Mouse (Mus musculus) left cerebral cortex, postnatal 36 days (tissue): ENCODE measurements around the gene Crhr1. TPM values are rescaled to one million over a fixed set of nuclear protein-coding genes. Genes with fewer than 3 reads are reported as not detected.
A peak's percentile ranks its signal among the peaks of the same experiment; 100 is the strongest.

ENCODE experiments used
- DNase-seq, 2 experiments: peaks; one replicate each; pipeline ENCODE4 v3.0.0; 2021 to 2022; ENCODE audit warnings: low spot score in 2 of 2, mixed read lengths in 1 of 2
- intact Hi-C: fragments of 180-260 bp; cut with DNase I; formaldehyde crosslinking; loops from one replicate; pipeline ENCODE4 v1.15.1; 2025
- total RNA-seq, 2 experiments: library from RNA; stranded (reverse); gene quantifications; 2 replicates each; pipeline ENCODE4 v1.2.3; 2021

Gene Crhr1
- total RNA-seq, 2 experiments from 2014 or later: 29.9 to 31.5 TPM

DNA sequence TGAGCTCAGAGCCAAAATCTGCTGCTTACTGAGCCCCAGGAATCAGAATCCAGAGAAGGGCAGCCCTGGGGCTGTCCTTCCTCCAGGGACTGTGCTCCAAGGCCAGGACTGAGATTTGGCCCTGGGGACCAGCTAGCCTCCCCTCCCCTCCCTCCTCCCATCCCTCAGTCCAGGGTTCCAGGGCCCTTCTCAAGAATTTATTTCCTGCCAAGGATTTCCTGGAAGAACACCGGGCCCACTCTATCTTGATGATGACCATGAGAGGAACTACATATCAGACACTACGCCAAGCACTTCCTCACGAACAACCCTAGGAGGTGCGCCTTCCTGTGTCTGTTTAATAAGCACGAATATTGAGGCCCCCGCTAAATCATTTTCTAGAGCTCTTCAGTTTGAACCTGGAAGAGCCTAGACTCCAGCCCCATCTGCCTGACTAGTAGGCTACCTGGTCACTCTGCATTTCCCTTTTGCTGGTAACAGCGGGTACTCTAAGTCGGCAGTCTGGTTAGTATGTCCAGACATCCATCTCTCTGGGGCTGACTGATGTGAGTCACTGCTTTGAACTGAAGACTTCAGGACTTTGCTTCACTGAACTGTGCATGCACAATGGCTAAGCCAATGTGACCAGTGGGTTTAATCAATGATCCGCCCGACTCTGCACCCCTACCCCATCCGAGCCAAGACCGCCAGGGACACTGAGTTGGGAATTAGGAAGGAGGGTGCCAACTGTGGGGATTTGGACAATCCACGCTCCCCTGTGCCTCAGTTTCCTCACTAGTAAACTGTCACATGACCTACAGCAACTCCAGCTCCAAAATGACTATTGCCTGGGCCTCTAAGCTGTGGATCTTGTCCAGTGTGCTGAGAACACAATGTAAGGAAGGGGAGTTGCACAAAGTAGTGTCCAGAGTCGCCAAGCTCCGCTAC, 1.7 kb upstream of the Crhr1 start:
- intact Hi-C loops: loop anchor here (5.0 kb wide), 1 partner anchor 36 kb away; no protein-coding TSS in a partner anchor
- DNase-seq: no peak

DNA sequence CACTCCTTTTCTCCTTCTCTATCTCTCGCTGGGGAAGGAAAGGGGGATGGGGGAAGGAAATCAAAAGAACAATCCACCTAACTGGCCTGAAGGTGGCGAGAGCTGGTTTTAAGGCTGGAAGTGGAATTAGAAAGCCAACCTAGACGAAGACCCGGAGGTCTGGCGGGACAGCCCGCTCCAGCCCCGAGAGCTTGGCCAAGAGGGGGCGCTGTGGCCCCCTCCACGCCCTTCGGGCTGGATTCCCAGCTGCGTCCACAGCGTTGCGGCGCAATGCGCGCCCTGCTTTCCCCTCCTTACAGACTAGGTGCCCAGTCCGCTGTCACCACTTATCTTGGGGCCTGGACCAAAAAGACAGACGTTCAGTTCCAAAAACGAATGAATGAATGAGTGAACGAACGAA, 899 bp upstream of the Crhr1 start:
- intact Hi-C loops: loop anchor here (5.0 kb wide), 1 partner anchor 36 kb away; no protein-coding TSS in a partner anchor

DNA sequence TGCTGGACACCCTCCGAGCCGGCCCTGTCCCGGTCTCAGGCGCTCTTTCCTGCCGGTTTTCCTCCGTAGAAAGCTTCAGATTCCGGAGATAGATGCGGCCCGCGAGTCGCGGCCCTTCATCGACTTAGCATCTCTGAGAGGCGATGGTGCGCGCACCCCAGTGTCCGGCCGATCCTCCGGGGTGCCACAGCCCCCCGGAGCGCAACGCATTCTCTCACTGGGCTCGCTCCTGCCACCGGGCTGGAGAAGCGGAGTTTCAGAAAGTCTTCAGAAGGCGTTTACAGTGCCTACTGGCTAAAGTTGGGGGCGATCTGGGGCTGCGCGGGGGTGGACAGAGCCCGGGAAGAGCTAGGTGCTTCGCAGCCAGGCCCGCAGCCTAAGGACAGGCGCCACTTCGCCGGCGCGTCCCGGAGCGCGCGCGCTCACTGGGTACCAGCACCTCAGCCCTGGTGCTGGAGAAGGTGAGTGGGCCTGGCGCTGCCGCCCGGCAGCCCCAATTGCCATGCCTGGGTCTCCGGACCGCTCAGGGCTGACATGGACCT, 858 bp downstream of the Crhr1 start:
- peak; percentile 39 to 51 for DNase-seq
- intact Hi-C loops: loop anchor here (5.0 kb wide), 1 partner anchor 34 kb away; no protein-coding TSS in a partner anchor

More for the DNA sequence above, 899 bp upstream of the Crhr1 start:
- peak; percentile 40 to 67 for DNase-seq

- no peak for DNase-seq
- intact Hi-C loops: no loop called here
Measured at GRCm38 (mm10) chr11:104138976-104139375, 6.3 kb downstream of the Crhr1 start.

DNA sequence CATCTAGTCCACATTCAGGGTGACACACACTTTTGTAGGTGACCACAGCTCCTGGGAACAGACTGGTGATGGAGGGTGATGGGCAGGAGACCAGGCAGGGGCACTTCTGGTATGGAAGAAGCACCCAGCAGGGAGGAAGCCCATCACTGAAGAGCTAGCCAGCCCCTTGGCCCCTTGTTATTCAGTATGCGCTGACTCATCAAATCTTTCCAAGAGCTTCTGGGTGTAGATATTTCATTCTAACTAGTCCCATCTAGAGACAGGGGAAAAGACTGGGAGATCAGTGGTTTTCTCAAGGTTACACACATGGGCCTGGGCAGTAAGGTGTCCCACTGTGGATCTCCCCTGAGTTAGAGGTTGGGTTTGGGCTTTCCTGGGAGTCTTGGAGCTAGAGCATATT, 12.3 kb downstream of the Crhr1 start:
- no peak for DNase-seq
- intact Hi-C loops: no loop called here

DNA sequence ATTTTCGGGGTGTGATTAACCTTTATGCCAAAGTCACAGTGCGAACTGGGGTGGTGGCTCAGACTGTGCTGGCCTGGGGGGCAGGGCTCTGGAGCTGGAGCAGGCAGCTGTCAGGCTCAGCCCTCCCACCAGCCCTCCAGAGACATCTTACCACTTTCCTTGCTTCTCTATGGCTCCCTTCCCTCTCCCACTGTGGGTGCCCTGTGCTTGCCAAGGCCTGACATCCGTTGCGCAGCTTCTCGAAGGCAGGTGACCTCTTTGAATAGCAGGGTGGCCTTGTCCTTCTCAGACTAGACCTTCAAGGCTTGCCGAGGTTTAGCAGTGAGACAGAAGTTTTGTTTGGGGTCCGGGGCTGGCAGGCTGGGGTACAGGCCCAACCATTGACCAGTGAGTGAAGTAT, 16.1 kb downstream of the Crhr1 start:
- intact Hi-C loops: no loop called here
- DNase-seq: no peak

DNA sequence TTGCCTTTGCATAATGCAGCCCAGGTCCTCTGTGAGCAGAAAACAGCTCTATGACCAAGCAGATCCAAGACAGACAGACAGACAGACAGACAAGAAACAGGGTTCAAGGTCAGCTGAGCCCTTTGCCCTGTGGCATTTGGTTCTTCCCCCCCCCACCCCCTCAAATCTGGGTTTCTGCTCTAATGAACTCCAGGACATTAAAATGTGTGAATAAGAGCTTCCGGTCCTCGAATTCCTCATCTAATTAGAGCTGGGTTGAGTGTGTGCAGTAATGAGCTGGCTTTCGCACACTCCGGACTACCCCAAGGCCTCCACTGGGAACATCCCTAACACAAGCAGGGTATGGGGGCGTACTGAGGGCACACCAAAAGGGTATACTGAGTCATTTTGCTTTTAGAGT, 18.3 kb downstream of the Crhr1 start:
- intact Hi-C loops: no loop called here
- no peak for DNase-seq

DNA sequence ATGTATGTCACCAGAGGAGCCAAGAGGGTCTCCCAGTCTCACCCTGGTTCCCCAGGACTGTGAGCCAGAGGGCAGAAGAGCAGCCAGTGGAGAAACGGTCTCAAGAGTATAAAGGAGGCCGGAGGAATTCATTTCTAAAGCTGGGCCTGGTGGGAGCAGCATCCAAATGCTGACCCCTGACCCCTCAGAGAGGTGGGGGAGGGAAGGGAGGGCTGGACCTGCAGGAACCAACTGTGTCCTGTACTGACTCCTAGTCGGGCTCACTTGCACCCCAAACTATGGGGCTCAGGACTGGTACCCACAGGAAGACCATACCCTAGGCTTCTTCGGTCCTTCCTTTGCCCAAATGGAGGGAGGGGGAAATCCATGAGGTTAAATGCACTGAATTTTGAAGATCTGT, 21.7 kb downstream of the Crhr1 start:
- no peak for DNase-seq
- intact Hi-C loops: no loop called here

DNA sequence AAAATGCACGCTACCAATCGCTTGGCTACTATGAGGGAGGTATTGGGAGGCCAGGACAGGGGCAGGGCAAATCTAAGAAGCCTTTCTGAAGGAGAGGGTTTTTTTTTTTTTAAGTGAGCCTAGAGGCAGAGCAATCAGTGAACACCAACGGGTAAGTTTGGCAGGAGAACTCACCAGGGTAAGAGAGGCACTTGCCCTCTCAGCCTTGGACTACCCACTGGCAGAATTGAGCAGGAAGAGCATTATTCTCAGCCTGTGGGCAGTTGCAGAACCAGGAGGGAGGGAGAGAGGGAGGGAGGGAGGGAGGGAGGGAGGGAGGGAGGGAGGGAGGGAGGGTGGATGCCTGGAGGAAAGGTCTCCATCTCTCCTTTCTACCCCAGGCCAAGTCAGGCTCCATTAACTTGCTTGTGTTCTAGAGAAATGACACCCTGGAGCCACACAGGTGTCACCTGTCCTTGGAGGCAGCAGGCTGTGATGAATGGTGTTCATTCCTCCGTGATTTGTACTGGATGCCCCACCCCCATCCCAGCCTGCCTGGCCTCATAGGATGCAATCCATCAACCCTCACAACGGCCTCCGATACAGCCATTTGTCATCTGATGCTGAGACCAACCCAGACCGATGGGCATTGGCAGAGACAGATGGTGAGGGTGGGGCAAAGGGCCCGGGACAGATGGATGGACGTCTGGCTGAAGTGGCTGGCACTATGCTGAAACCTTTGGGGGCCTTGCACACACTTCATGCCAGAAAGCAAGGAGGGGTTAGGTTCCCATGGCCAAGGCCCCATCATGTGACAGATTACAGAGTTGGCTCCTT, 22.4 kb downstream of the Crhr1 start:
- intact Hi-C loops: no loop called here
- DNase-seq: no peak

- intact Hi-C loops: no loop called here
- DNase-seq: no peak
Measured at GRCm38 (mm10) chr11:104155899-104156298, 23.2 kb downstream of the Crhr1 start.

GRCm38 (mm10) chr11:104156391-104156790, 23.7 kb downstream of the Crhr1 start:
- intact Hi-C loops: no loop called here
- DNase-seq: no peak

DNA sequence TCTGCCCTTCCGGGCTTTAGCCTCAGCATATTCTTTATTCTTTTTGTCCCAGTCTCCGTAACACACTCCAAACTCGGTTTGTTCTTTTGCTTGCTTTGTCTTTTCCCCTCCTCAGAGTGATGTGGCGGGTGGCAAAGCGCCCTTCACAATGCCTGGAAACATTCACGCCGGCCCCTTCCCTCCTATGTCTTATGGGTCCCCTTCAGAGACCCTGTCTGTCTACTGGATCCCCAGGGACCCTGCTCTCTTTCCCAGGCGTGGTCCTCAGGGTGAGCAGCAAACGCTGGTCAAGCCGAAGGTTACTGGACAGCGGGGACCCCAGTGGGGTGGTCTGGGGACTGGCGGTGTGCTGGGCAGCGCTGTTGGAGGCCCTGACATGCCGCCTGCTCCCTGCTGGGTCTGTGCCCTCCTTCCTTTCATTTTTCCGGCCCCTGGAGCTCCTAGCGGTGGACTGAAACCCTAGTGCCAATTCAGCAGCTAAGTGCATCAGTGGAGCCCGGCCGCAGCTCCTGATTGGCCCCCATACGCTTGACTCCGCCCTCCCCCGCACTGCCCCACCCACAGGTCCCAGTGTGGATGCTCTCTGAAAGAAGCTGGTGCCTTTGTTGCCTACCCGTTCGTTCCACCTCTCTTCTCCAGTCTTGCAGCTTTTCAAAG, 25.1 kb downstream of the Crhr1 start:
- DNase-seq: peak; percentile 82
- intact Hi-C loops: no loop called here

DNA sequence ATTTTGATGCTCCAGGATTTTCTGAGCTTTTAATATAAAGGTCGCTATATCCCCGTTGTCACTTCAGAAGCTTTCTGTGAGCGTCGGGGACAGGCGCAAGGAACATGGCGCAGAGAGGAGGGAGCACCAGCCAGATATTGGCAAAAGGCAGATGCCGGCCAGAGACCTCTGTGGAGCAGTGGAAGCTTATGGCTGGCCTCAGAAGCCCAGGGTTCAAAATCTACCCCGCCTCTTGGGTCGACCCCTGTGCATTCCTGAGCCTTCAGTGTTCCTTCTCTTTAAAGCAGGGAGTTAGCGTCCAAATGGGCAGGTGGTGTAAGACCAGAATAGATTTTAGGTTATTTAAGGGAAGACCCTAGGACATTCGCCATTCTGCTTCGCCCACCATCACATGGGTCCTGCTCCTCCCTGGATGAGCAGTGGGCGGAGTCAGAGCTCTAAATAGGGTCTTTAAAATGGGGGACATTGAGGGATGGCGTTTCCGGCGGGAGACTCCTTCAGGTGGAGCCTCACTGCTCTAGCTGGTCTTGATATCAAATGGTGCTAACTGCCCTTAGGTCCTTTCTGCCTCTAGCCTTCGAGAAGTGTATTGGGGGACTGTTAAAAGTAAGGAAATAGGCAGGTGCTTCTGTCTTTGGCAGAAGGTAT, 25.7 kb downstream of the Crhr1 start:
- intact Hi-C loops: no loop called here
- DNase-seq: no peak

GRCm38 (mm10) chr11:104159769-104160272, 27.2 kb downstream of the Crhr1 start:
- intact Hi-C loops: no loop called here
- DNase-seq: no peak

DNA sequence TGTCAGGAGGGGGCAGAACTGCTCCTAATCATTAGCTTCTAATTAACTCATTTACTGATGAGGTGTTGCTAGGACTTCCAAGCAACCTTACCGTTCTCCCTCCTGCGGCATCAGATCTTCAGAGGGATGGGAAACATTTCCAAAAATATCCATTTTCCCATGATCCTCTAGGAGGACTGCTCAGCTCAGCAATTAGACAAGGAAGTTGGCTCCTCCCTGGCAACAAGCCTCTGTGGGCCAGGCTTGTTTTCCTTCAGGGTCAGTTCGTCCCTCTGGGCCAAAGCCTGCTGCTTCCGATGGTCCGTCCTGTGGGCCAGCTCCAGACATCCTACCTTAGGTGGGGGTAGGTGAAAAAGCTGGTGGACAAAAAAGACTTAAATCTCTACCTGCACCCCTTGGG, 28.5 kb downstream of the Crhr1 start:
- no peak for DNase-seq
- intact Hi-C loops: no loop called here

DNA sequence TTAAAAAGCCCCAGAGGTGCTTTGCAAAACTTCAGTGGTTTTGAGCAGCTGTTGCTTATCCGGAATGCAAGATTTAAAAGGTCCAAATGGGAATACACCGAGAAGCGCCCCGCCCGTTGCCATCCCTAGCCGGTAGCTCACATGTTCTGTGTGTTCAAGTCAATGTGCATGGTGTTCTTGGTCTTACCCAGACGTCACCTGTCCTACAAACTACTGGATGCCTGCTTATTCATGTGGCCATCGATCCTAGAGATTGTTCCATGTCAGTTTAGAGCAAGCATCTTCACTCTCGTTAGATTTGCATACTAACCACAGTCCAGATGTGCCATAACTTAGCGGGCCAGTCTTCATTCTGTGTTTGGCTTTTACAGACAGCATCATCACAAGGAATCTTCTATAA, 31.6 kb downstream of the Crhr1 start:
- intact Hi-C loops: no loop called here
- no peak for DNase-seq

GRCm38 (mm10) chr11:104171281-104171781, 38.7 kb downstream of the Crhr1 start:
- intact Hi-C loops: loop anchor here (1.0 kb wide), 1 partner anchor 174 kb away; no protein-coding TSS in a partner anchor
- peak; percentile 81 to 82 for DNase-seq

GRCm38 (mm10) chr11:104178893-104179292, 46.2 kb downstream of the Crhr1 start:
- intact Hi-C loops: no loop called here
- DNase-seq: no peak

DNA sequence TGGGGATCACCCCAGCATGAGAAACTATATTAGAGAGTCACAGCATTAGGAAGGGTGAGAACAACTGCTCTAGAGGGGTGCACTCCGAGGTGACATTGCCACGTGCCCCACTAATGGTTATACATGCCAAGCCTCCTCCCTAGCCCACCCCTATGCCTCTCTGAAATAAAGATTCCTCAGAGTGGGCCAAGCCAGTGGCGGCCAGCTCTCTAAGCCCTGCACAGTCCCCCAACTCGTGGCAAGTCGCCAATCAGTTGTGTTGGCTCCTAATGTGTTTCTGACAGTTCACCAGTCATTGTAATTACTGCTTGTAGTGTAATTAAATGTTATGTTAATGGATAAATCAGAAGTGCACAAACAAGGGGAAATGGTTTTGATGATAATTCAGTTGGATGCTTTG, 47.1 kb downstream of the Crhr1 start:
- no peak for DNase-seq
- intact Hi-C loops: no loop called here
